Mouse (Mus musculus): Measurements from ENCODE around the gene Fyn.

DNA sequence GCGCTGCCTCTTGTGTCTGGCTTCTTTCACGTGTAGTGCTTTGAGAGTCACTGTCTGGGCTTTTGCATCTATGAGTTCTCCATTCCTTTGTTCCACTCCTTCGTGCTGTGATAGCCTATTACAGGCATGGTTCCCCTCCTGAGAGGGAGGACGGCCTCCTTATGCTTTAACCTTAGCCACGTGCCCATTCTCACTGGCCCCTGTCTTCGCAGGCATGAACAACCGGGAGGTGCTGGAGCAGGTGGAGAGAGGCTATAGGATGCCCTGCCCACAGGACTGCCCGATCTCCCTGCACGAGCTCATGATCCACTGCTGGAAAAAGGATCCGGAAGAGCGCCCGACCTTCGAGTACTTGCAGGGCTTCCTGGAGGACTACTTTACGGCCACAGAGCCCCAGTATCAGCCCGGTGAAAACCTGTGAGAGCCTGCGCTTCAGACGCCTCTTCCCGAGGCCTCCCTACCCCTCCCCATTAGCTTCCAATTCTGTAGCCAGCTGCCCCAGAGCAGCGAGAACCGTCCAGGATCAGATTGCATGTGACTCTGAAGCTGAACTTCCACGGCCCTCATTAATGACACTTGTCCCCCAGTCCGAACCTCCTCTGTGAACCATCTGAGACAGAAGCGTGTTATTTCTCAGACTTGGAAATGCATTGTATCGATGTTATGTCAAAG lies 195.0 kb downstream of the Fyn start:
- TF ChIP-seq CTCF (IDR thresholded peaks at IDR 0.05; ENCODE audit: borderline replicate concordance, insufficient read depth, low read length) (no peak), POLR2A (IDR thresholded peaks at IDR 0.05; ENCODE audit: low read depth, low read length) (no peak)

Data from embryonic fibroblast, embryonic 13.5 days (primary cell).